Mouse (Mus musculus) heart, embryonic 14.5 days (tissue): ENCODE measurements around the gene Ube3b. TPM values are rescaled to one million over a fixed set of nuclear protein-coding genes. Genes with fewer than 3 reads are reported as not detected.

Experiments
- ATAC-seq: fragments of 200-750 bp; cut with Nextera tagmentation; 2 replicates; pipeline ENCODE4 v1.8.0; 2017; ENCODE audit warnings: low read depth, moderate TSS enrichment; ENCODE audit not compliant: insufficient number of reproducible peaks, insufficient read depth, low FRiP score
- H3K27ac ChIP-seq, 2 experiments: fragments of 200-500 bp in 1 of 2; fragments of 300-500 bp in 1 of 2; sonication (generic) in 1 of 2; replicated peaks in 1 of 2; 2 replicates each; pipeline ENCODE4 v1.5.1; 2012 to 2014; ENCODE audit warnings: low read depth in 2 of 2, low read length in 2 of 2, control low read depth in 1 of 2, mild to moderate bottlenecking in 1 of 2, mixed read lengths in 1 of 2; ENCODE audit not compliant: control insufficient read depth in 1 of 2, insufficient read depth in 1 of 2
- H3K27me3 ChIP-seq: fragments of 300-500 bp; sonication (generic); 2 replicates; pipeline ENCODE4 v1.6.1; 2014; ENCODE audit warnings: mild to moderate bottlenecking, low read length, control low read depth; ENCODE audit not compliant: control insufficient read depth, insufficient read depth
- H3K36me3 ChIP-seq: fragments of 300-500 bp; sonication (generic); 2 replicates; pipeline ENCODE4 v1.6.1; 2014; ENCODE audit warnings: mild to moderate bottlenecking, control low read depth, low read length, mixed read lengths; ENCODE audit not compliant: control insufficient read depth, insufficient read depth
- H3K4me1 ChIP-seq, 2 experiments: fragments of 200-500 bp in 1 of 2; fragments of 300-500 bp in 1 of 2; sonication (generic) in 1 of 2; 2 replicates each; pipeline ENCODE4 v1.6.1; 2012 to 2014; ENCODE audit warnings: low read length in 2 of 2, control low read depth in 1 of 2, mixed read lengths in 1 of 2; ENCODE audit not compliant: control insufficient read depth in 2 of 2, insufficient read depth in 2 of 2
- H3K4me2 ChIP-seq: fragments of 300-500 bp; sonication (generic); 2 replicates; pipeline ENCODE4 v1.6.1; 2014; ENCODE audit warnings: mild to moderate bottlenecking, low read length
- H3K4me3 ChIP-seq, 2 experiments: fragments of 200-500 bp in 1 of 2; fragments of 300-500 bp in 1 of 2; sonication (generic) in 1 of 2; 2 replicates each; pipeline ENCODE4 v1.5.1; 2012 to 2014; ENCODE audit warnings: low read length in 2 of 2, mild to moderate bottlenecking in 2 of 2, control low read depth in 1 of 2, low read depth in 1 of 2, moderate library complexity in 1 of 2; ENCODE audit not compliant: control insufficient read depth in 1 of 2, insufficient read depth in 1 of 2
- H3K9ac ChIP-seq: fragments of 300-500 bp; sonication (generic); 2 replicates; pipeline ENCODE4 v1.6.1; 2014; ENCODE audit warnings: mild to moderate bottlenecking, low read length
- H3K9me3 ChIP-seq: fragments of 300-500 bp; sonication (generic); 2 replicates; pipeline ENCODE4 v1.6.1; 2016; ENCODE audit warnings: low read length, control low read depth; ENCODE audit not compliant: control insufficient read depth
- WGBS: fragments of 180-500 bp; shearing (Covaris S2); extraction: QIAGEN DNeasy Blood & Tissue Kit; methylation state at CpG from one replicate; pipeline ENCODE4 v1.1.7; 2014; 5-methylcytosine and 5-hydroxymethylcytosine counted together
- microRNA-seq: library from miRNA; unstranded; fragments of <30 nt; microRNA quantifications from one replicate; pipeline ENCODE4, GENCODE M21; 2016
- polyA plus RNA-seq: library from polyadenylated mRNA; unstranded; fragments of >200 nt; fragmentation: Nextera tagmentation; extraction: Ambion mirVana; gene quantifications from 2 replicates; pipeline ENCODE4 v1.2.1, GENCODE M21; 2014

Gene Ube3b
- polyA plus RNA-seq, 1 experiment from 2014 or later = 51.1 TPM

GRCm38 (mm10) chr5:114467019-114467418 lies 86.6 kb downstream of the Ube3b start:
- peaks cover 15 to 21% of the 10 kb centered on the region in 2 experiments; a peak in 3 of 4 replicates for H3K4me1 ChIP-seq
- ATAC-seq = no peak
- under 1% methylated on average over 7 of the region's 11 CpGs for WGBS

GRCm38 (mm10) chr5:114467430-114467829 lies 87.0 kb downstream of the Ube3b start:
- Histone ChIP-seq H3K4me3 (peak overlapping the region in 1 of 2 experiments; percentile 20; a peak in 2 of 4 replicates), H3K36me3 (no peaks in the 10 kb centered on the region), H3K9ac (peak overlapping the region; percentile 38), H3K27ac (peak overlapping the region; percentile 74 to 76), H3K9me3 (no peaks in the 10 kb centered on the region), H3K4me2 (peak overlapping the region; percentile 56), H3K27me3 (no peaks in the 10 kb centered on the region), H3K4me1 (peaks cover 15 to 21% of the 10 kb centered on the region in 2 experiments; a peak in 3 of 4 replicates)
- WGBS = 2% methylated on average over 9 of the region's 13 CpGs
- ATAC-seq = peak; percentile 71

More at GRCm38 (mm10) chr5:114467019-114467418, 86.6 kb downstream of the Ube3b start:
- Histone ChIP-seq H3K4me3 (peak overlapping the region; percentile 5 to 20; a peak in 3 of 4 replicates), H3K27ac (peak overlapping the region; percentile 31 to 76), H3K27me3 (no peaks in the 10 kb centered on the region), H3K9me3 (no peaks in the 10 kb centered on the region), H3K9ac (peak overlapping the region; percentile 38), H3K4me2 (peak overlapping the region; percentile 56), H3K36me3 (no peaks in the 10 kb centered on the region)

GRCm38 (mm10) chr5:114468007-114468406 lies 87.6 kb downstream of the Ube3b start:
- Histone ChIP-seq H3K9ac (peak overlapping the region; percentile 38), H3K36me3 (no peaks in the 10 kb centered on the region), H3K27me3 (no peaks in the 10 kb centered on the region), H3K4me2 (peak overlapping the region; percentile 56), H3K9me3 (no peaks in the 10 kb centered on the region), H3K4me3 (peak overlapping the region in 1 of 2 experiments; percentile 20; a peak in 1 of 4 replicates), H3K27ac (peak overlapping the region; percentile 74 to 76), H3K4me1 (peaks cover 15 to 21% of the 10 kb centered on the region in 2 experiments; a peak in 3 of 4 replicates)
- WGBS = 64% methylated on average over 4 of the region's 4 CpGs
- no peak for ATAC-seq

- H3K4me1 ChIP-seq = peaks cover 15 to 21% of the 10 kb centered on the region in 2 experiments; a peak in 3 of 4 replicates
- no peak for ATAC-seq
- H3K9me3 ChIP-seq = no peaks in the 10 kb centered on the region
- 75% methylated on average over 3 of the region's 3 CpGs for WGBS
- H3K36me3 ChIP-seq = no peaks in the 10 kb centered on the region
- no peak overlapping the region for H3K4me3 ChIP-seq
- H3K9ac ChIP-seq = no peak overlapping the region
- H3K27ac ChIP-seq = no peak overlapping the region
- no peak overlapping the region for H3K4me2 ChIP-seq
- H3K27me3 ChIP-seq = no peaks in the 10 kb centered on the region
These were observed 90.0 kb downstream of the Ube3b start for GRCm38 (mm10) chr5:114470359-114470758.

Small RNA genes lying within 50 kb of the gene (microRNA-seq; reads per million reads assigned to microRNA genes)
- not detected for gene Mir7027

Other genes starting within 250 kb of the Ube3b start
- gene Acacb, start 234.1 kb upstream of the Ube3b start, polyA plus RNA-seq = 12.1 and 13.7 TPM in 2 replicates
- not detected in 2 replicates for gene Foxn4, start 106.8 kb upstream of the Ube3b start, polyA plus RNA-seq
- 1.4 and 2.6 TPM in 2 replicates for gene Myo1h, start 91.4 kb upstream of the Ube3b start, polyA plus RNA-seq
- gene Kctd10, start 99 bp upstream of the Ube3b start, polyA plus RNA-seq = 104 and 106 TPM in 2 replicates
- 22.1 and 22.7 TPM in 2 replicates for gene Mmab, start 63.5 kb downstream of the Ube3b start, polyA plus RNA-seq
- gene Mvk, start 63.7 kb downstream of the Ube3b start, polyA plus RNA-seq = 15.3 and 18.6 TPM in 2 replicates
- 0.65 and 0.96 TPM in 2 replicates for gene Fam222a, start 187.4 kb downstream of the Ube3b start, polyA plus RNA-seq